Mouse (Mus musculus) liver, embryonic 12.5 days (tissue): ENCODE results near the gene Slc13a5. TPM values are rescaled to one million over a fixed set of nuclear protein-coding genes. Genes with fewer than 3 reads are reported as not detected.

Experiments
- polyA plus RNA-seq: library from polyadenylated mRNA; unstranded; fragments of >200 nt; fragmentation: Nextera tagmentation; extraction: Ambion mirVana; gene quantifications from 2 replicates; pipeline ENCODE4 v1.2.1, GENCODE M21; 2016

The Slc13a5 gene
- polyA plus RNA-seq, 1 experiment from 2014 or later = not detected

Other genes starting within 250 kb of the Slc13a5 start
- gene Aipl1, start 229.7 kb downstream of the Slc13a5 start, polyA plus RNA-seq = 0.13 and 0.19 TPM in 2 replicates
- gene Pimreg, start 225.2 kb downstream of the Slc13a5 start, polyA plus RNA-seq = 43.2 and 44.2 TPM in 2 replicates
- gene Pitpnm3, start 131.4 kb downstream of the Slc13a5 start, polyA plus RNA-seq = 0.18 and 0.19 TPM in 2 replicates
- 0.05 and 0.07 TPM in 2 replicates for gene Gm43951, start 60.4 kb downstream of the Slc13a5 start, polyA plus RNA-seq
- gene 4933427D14Rik, start 59.8 kb downstream of the Slc13a5 start, polyA plus RNA-seq = 5.3 and 7.6 TPM in 2 replicates
- 95.4 and 96.6 TPM in 2 replicates for gene Txndc17, start 59.7 kb downstream of the Slc13a5 start, polyA plus RNA-seq
- 15.0 and 16.7 TPM in 2 replicates for gene Med31, start 51.6 kb downstream of the Slc13a5 start, polyA plus RNA-seq
- gene Xaf1, start 34.4 kb upstream of the Slc13a5 start, polyA plus RNA-seq = 2.2 and 2.4 TPM in 2 replicates
- not detected in 2 replicates for gene Fbxo39, start 47.2 kb upstream of the Slc13a5 start, polyA plus RNA-seq
- gene Tekt1, start 95.2 kb upstream of the Slc13a5 start, polyA plus RNA-seq = 0.08 and 0.12 TPM in 2 replicates
- 11.3 and 12.5 TPM in 2 replicates for gene Smtnl2, start 144.5 kb upstream of the Slc13a5 start, polyA plus RNA-seq
- gene Ggt6, start 168.3 kb upstream of the Slc13a5 start, polyA plus RNA-seq = 0.12 TPM in 1 of 2 replicates, not detected in the other
- gene Mybbp1a, start 174.1 kb upstream of the Slc13a5 start, polyA plus RNA-seq = 174 and 192 TPM in 2 replicates
- 11.1 and 11.7 TPM in 2 replicates for gene Spns2, start 222.7 kb upstream of the Slc13a5 start, polyA plus RNA-seq